Mouse (Mus musculus): ENCODE measurements around the gene Ino80d.

GRCm38 (mm10) chr1:63112865-63113261 is 1.6 kb downstream of the Ino80d start:
- peak; percentile 50 for TF ChIP-seq POLR2A (IDR thresholded peaks at IDR 0.05; ENCODE audit: low read depth, low read length)
- TF ChIP-seq CTCF (IDR thresholded peaks at IDR 0.05; ENCODE audit: extremely low read depth, insufficient read length, insufficient replicate concordance, low read depth, low read length): no peak
